Comparison of ENCODE assay signal across 10 mouse cellular contexts in the genomic region with DNA sequence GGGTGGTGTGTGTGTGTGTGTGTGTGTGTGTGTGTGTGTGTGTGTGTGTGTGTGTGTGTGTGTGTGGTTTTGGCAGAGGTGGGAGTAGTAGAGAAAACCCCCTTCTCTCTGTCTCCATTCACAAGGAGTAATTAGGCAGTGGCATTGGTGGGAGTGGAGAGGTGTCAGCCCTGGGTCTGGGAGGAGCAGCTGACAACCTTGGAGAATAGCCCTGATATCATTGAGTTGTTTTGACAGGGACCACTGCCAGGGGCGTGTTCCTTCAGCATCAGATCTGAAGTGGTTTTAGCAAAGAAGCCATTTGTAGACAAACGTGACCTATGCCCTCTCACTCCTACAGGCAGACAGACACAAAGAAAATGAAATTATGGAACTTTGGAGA. TPM values are rescaled to one million over a fixed set of nuclear protein-coding genes. Genes with fewer than 3 reads are reported as not detected.
DNase-seq lines count a peak whose midpoint lies in the region; ATAC-seq and TF ChIP-seq lines count a peak whose summit lies in the region.
"Had no signal": no experiment of that assay in that cellular context is flagged by ENCODE, and none has a peak within 500 bp of the region (broad histone marks: within the 10 kb centered on the region; RNA-seq: fewer than 3 reads in every experiment).

No protein-coding gene starts in this region.

- peaks cover 5% of the 10 kb centered on the region for H3K79me2 ChIP-seq in heart, adult 2 months (replicated peaks; ENCODE audit: control insufficient read depth, insufficient read depth, low read length)

- H3K36me3 ChIP-seq in heart, adult 2 months (ENCODE audit: control insufficient read depth, insufficient read depth, low read length), result peaks cover 36% of the 10 kb centered on the region
- H3K36me3 ChIP-seq in lung, postnatal 0 days (ENCODE audit: insufficient read depth, low read length), result peaks cover 11% of the 10 kb centered on the region; the same call in 1 of the 2 replicates
- peaks cover 35% of the 10 kb centered on the region for H3K36me3 ChIP-seq in heart, postnatal 0 days (replicated peaks; ENCODE audit: control insufficient read depth, insufficient read depth, low read length)
- H3K36me3 ChIP-seq in neural tube, embryonic 13.5 days, result no peaks in the 10 kb centered on the region

- peak overlapping the region; percentile 56 for H3K9ac ChIP-seq in heart, adult 2 months (ENCODE audit: low read depth, low read length)
- H3K9ac ChIP-seq in lung, postnatal 0 days (replicated peaks; ENCODE audit: low read depth), result peak overlapping the region; percentile 99; the same call in 1 of the 2 replicates
- peak overlapping the region; percentile 30; the same call in 1 of the 2 replicates for H3K9ac ChIP-seq in heart, postnatal 0 days (replicated peaks; ENCODE audit: low read depth, low read length)
- H3K9ac ChIP-seq in neural tube, embryonic 13.5 days, result peak overlapping the region; percentile 45; the same call in 1 of the 2 replicates

- H3K9me3 ChIP-seq in lung, postnatal 0 days (ENCODE audit: low read length), result no peaks in the 10 kb centered on the region
- no peaks in the 10 kb centered on the region for H3K9me3 ChIP-seq in heart, postnatal 0 days (replicated peaks; ENCODE audit: control insufficient read depth, low read length)
- no peaks in the 10 kb centered on the region for H3K9me3 ChIP-seq in neural tube, embryonic 13.5 days

- H3K4me3 ChIP-seq in heart, adult 2 months, result peak overlapping the region; percentile 27; the same call in 1 of the 2 replicates
- H3K4me3 ChIP-seq in lung, postnatal 0 days (ENCODE audit: low read depth, low read length), result peak overlapping the region; percentile 93
- peak overlapping the region; percentile 58 for H3K4me3 ChIP-seq in heart, postnatal 0 days (ENCODE audit: low read depth, low read length)
- H3K4me3 ChIP-seq in neural tube, embryonic 13.5 days, result peak overlapping the region; percentile 51; the same call in 1 of the 2 replicates
- H3K4me3 ChIP-seq: erythroblast, embryonic 14.5 days had no signal

- no peak for TF ChIP-seq POLR2A in heart, adult 2 months (IDR thresholded peaks at IDR 0.05; ENCODE audit: insufficient read depth, low read depth, low read length)

- ATAC-seq in lung, postnatal 0 days, result no peak
- ATAC-seq in heart, postnatal 0 days (ENCODE audit: insufficient read depth, low read depth), result no peak
- no peak for ATAC-seq in neural tube, embryonic 13.5 days (ENCODE audit: low read depth)

- intact Hi-C loops in heart, adult 2 months (cut with DNase I), result loop anchor here (5.0 kb wide), 1 partner anchor 54 kb away; no protein-coding TSS in a partner anchor
- intact Hi-C loops in heart, postnatal 25 days (cut with DNase I), result loop anchor here (2.0 kb wide), 1 partner anchor 37 kb away; no protein-coding TSS in a partner anchor

- peaks cover 19% of the 10 kb centered on the region for H3K4me1 ChIP-seq in heart, adult 2 months (ENCODE audit: control insufficient read depth, insufficient read depth, low read length)
- H3K4me1 ChIP-seq in lung, postnatal 0 days (ENCODE audit: insufficient read depth, low read depth, low read length), result peaks cover 6% of the 10 kb centered on the region; the same call in 1 of the 2 replicates
- peaks cover 11% of the 10 kb centered on the region for H3K4me1 ChIP-seq in heart, postnatal 0 days (ENCODE audit: control insufficient read depth, insufficient read depth)
- peaks cover 39% of the 10 kb centered on the region for H3K4me1 ChIP-seq in neural tube, embryonic 13.5 days (replicated peaks)

- 12% methylated on average over 2 of the region's 2 CpGs for whole genome bisulfite sequencing in heart, adult 2 months
- WGBS in lung, postnatal 0 days, result 48% methylated on average over 2 of the region's 2 CpGs
- 51% methylated on average over 2 of the region's 2 CpGs for WGBS in heart, postnatal 0 days
- 58% methylated on average over 2 of the region's 2 CpGs for WGBS in neural tube, embryonic 13.5 days

- TF ChIP-seq CTCF in heart, adult 2 months (IDR thresholded peaks at IDR 0.05), result no peak
- no peak for TF ChIP-seq CTCF in lung, postnatal 0 days (IDR thresholded peaks at IDR 0.05)
- no peak for TF ChIP-seq CTCF in heart, postnatal 0 days (IDR thresholded peaks at IDR 0.05; ENCODE audit: low read depth)

- H3K4me2 ChIP-seq in lung, postnatal 0 days (replicated peaks; ENCODE audit: low read depth, low read length), result peak overlapping the region; percentile 71
- H3K4me2 ChIP-seq in heart, postnatal 0 days (ENCODE audit: low read depth, low read length), result peak overlapping the region; percentile 61
- peak overlapping the region; percentile 85 for H3K4me2 ChIP-seq in neural tube, embryonic 13.5 days

- no peaks in the 10 kb centered on the region for H3K27me3 ChIP-seq in heart, adult 2 months (ENCODE audit: control insufficient read depth, insufficient read depth, low read length)
- H3K27me3 ChIP-seq in lung, postnatal 0 days (replicated peaks; ENCODE audit: insufficient read depth, low read length), result no peaks in the 10 kb centered on the region
- no peaks in the 10 kb centered on the region for H3K27me3 ChIP-seq in heart, postnatal 0 days (ENCODE audit: control insufficient read depth, insufficient read depth, low read length)
- peaks cover 24% of the 10 kb centered on the region for H3K27me3 ChIP-seq in neural tube, embryonic 13.5 days

- no peak for TF ChIP-seq EP300 in heart, adult 2 months (IDR thresholded peaks at IDR 0.05; ENCODE audit: insufficient read depth, low read depth, low read length)
- no peak for TF ChIP-seq EP300 in lung, postnatal 0 days (IDR thresholded peaks at IDR 0.05)
- no peak for TF ChIP-seq EP300 in heart, postnatal 0 days (IDR thresholded peaks at IDR 0.05; ENCODE audit: low read depth)

- DNase-seq in heart, adult 2 months, result peak in 1 of 2 experiments; percentile 37
- no peak for DNase-seq in heart, postnatal 25 days (ENCODE audit: low spot score)
- no peak for DNase-seq in lung, postnatal 0 days (ENCODE audit: low spot score)
- no peak for DNase-seq in lung, postnatal 14 days
- no peak for DNase-seq in heart, postnatal 0 days (ENCODE audit: low spot score)
- no peak for DNase-seq in spleen, postnatal 36 days (ENCODE audit: low spot score in 2 of 2)
- no peak for DNase-seq in spleen, postnatal 14 days (ENCODE audit: low spot score in 2 of 2)

- H3K27ac ChIP-seq in heart, adult 2 months, result peak overlapping the region; percentile 59
- H3K27ac ChIP-seq in lung, postnatal 0 days (ENCODE audit: low read length), result peak overlapping the region; percentile 95; the same call in 1 of the 2 replicates
- H3K27ac ChIP-seq in heart, postnatal 0 days (ENCODE audit: low read depth), result peak overlapping the region; percentile 93
- no peak overlapping the region for H3K27ac ChIP-seq in neural tube, embryonic 13.5 days (replicated peaks)

RNA-seq across cellular contexts. Expression of a gene that starts 3.3 kb away (rescaled TPM):
- 100 to 1,000 TPM; 154 to 174 TPM for total RNA-seq in heart, adult 2 months (2021)
- 80.2 and 114 TPM in 2 replicates for polyA plus RNA-seq in heart, adult 2 months (2012; rRNA removed)
- total RNA-seq in heart, postnatal 25 days (2021), result 100 to 1,000 TPM; 135 to 205 TPM
- polyA plus RNA-seq in lung, postnatal 0 days (2015; fragmentation: Nextera tagmentation; extraction: Ambion mirVana), result 207 and 208 TPM in 2 replicates
- total RNA-seq in heart, postnatal 0 days (2014; rRNA removed; ENCODE audit: low replicate concordance), result 164 and 257 TPM in 2 replicates
- 57.0 and 66.0 TPM in 2 replicates for polyA plus RNA-seq in heart, postnatal 0 days (2015; fragmentation: Nextera tagmentation; extraction: Ambion mirVana)
- polyA plus RNA-seq in neural tube, embryonic 13.5 days (2015; fragmentation: Nextera tagmentation; extraction: Ambion mirVana), result 51.2 and 52.4 TPM in 2 replicates
- total RNA-seq: monocyte, adult 5-6 weeks had no signal

Comparison
In these comparisons a context has a peak if more than half of its experiments do, and no peak if none do; other contexts are left out.
1. H3K4me3 ChIP-seq: peak in every context shown above with its lines; median percentile 93 in lung, postnatal 0 days; 58 in heart, postnatal 0 days; 51 in neural tube, embryonic 13.5 days; 27 in heart, adult 2 months.
2. H3K9ac ChIP-seq: peak in every context shown above with its lines; median percentile 99 in lung, postnatal 0 days; 56 in heart, adult 2 months; 45 in neural tube, embryonic 13.5 days; 30 in heart, postnatal 0 days.